Mouse (Mus musculus) heart, embryonic 11.5 days (tissue): ENCODE measurements at regions not wholly inside any gene's neighbourhood (a gene's known extent, or its start where the extent isn't known, plus 50 kb on each side); places are given as distances from the start of the nearest gene placed in this dataset.
A peak's percentile ranks its signal among the peaks of the same experiment; 100 is the strongest.

Experiments
- ATAC-seq: fragments of 200-750 bp; cut with Nextera tagmentation; replicated peaks from 2 replicates; pipeline ENCODE4 v1.8.0; 2017; ENCODE audit warnings: moderate library complexity; ENCODE audit not compliant: insufficient number of reproducible peaks, low FRiP score, low TSS enrichment
- H3K27ac ChIP-seq: fragments of 300-500 bp; sonication (generic); 2 replicates; pipeline ENCODE4 v1.5.1; 2014; ENCODE audit warnings: mild to moderate bottlenecking, low read depth, low read length
- H3K27me3 ChIP-seq: fragments of 300-500 bp; sonication (generic); 2 replicates; pipeline ENCODE4 v1.6.1; 2014; ENCODE audit warnings: mild to moderate bottlenecking, low read length, mixed read lengths; ENCODE audit not compliant: control insufficient read depth, insufficient read depth
- H3K36me3 ChIP-seq: fragments of 300-500 bp; sonication (generic); 2 replicates; pipeline ENCODE4 v1.6.1; 2014; ENCODE audit warnings: mild to moderate bottlenecking, low read length, moderate library complexity, mixed read lengths; ENCODE audit not compliant: control insufficient read depth, insufficient read depth
- H3K4me1 ChIP-seq: fragments of 300-500 bp; sonication (generic); 2 replicates; pipeline ENCODE4 v1.6.1; 2014; ENCODE audit warnings: low read length; ENCODE audit not compliant: control insufficient read depth, insufficient read depth
- H3K4me2 ChIP-seq: fragments of 300-500 bp; sonication (generic); 2 replicates; pipeline ENCODE4 v1.6.1; 2014; ENCODE audit warnings: mild to moderate bottlenecking, moderate library complexity
- H3K4me3 ChIP-seq: fragments of 300-500 bp; sonication (generic); 2 replicates; pipeline ENCODE4 v1.5.1; 2014; ENCODE audit warnings: low read depth, low read length
- H3K9ac ChIP-seq: fragments of 300-500 bp; sonication (generic); 2 replicates; pipeline ENCODE4 v1.6.1; 2014; ENCODE audit warnings: mild to moderate bottlenecking, low read depth, low read length, moderate library complexity
- H3K9me3 ChIP-seq: fragments of 300-500 bp; sonication (generic); replicated peaks from 2 replicates; pipeline ENCODE4 v1.6.1; 2016; ENCODE audit warnings: low read length; ENCODE audit not compliant: control insufficient read depth
- WGBS: fragments of 180-500 bp; shearing (Covaris S2); extraction: QIAGEN DNeasy Blood & Tissue Kit; methylation state at CpG from one replicate; pipeline ENCODE4 v1.1.7; 2014; ENCODE audit not compliant: insufficient replicate concordance; 5-methylcytosine and 5-hydroxymethylcytosine counted together

GRCm38 (mm10) chr15:103087204-103087603, 68.5 kb downstream of the Hoxc4 start:
- Histone ChIP-seq H3K9me3 (no peaks in the 10 kb centered on the region), H3K9ac (no peak overlapping the region), H3K27ac (no peak overlapping the region), H3K4me2 (no peak overlapping the region), H3K4me1 (peaks cover 6% of the 10 kb centered on the region), H3K4me3 (no peak overlapping the region), H3K36me3 (no peaks in the 10 kb centered on the region), H3K27me3 (peaks cover 97% of the 10 kb centered on the region)
- WGBS: 31% methylated on average over 4 of the region's 4 CpGs
- ATAC-seq: no peak

GRCm38 (mm10) chr15:103086672-103087069, 67.9 kb downstream of the Hoxc4 start:
- Histone ChIP-seq H3K4me2 (peak overlapping the region; percentile 48), H3K4me3 (peak overlapping the region; percentile 30), H3K27me3 (peaks cover 100% of the 10 kb centered on the region), H3K36me3 (no peaks in the 10 kb centered on the region), H3K4me1 (peaks cover 6% of the 10 kb centered on the region), H3K27ac (no peak overlapping the region), H3K9ac (no peak overlapping the region), H3K9me3 (no peaks in the 10 kb centered on the region)
- ATAC-seq: no peak
- WGBS: 12% methylated on average over 15 of the region's 15 CpGs
